Mouse (Mus musculus) kidney, adult 18-20 months (tissue): ENCODE data around the gene Emb.

Experiments used
- DNase-seq: peaks from one replicate; pipeline ENCODE4 v3.0.0; 2021

Gene Emb

DNA sequence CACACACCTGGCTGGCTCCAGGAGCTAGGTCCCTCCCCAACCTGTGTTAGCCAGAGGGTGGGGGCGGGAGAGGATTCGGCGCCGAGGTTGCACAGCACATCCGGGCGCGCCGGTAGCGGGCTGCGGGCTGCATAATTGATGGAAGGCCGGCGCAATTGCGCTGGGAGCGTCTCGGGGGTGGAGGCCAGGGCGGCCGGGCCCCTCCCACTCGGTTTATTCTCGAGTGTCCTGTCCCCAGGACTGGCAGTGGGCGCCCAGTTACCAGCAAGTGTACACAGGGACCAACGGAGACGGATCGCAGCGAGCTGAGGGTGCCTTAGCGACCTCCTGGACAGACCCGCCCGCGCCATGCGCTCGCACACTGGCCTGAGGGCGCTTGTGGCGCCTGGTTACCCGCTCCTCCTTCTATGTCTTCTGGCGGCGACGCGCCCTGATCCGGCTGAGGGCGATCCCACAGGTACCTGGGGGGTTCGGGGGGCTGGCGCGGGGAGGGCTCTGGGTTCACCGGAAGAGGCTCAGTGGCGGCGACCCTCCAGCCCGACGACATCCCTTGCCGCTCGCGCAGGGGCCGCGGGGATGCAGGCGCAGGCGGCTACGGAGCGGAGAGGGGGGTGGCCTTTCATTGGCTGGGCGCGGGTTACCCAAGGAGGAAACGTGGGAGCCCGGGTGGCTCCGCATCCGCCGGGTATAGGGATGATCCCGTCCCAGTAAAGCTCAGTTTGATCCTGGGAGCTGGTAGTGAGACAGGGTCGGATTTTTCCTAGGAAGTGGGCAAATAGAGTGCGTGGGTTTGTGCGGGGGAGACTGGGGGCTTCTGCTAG, 12.4 kb downstream of the Emb start, which contains the start of gene Gm17509:
Gene Gm17509, minus strand, starts transcription at position 575 of the 821 bp plus-strand sequence.
- DNase-seq, result peak; percentile 29

- no peak for DNase-seq
These were observed 14.8 kb downstream of the Emb start for GRCm38 (mm10) chr13:117223125-117223524.

GRCm38 (mm10) chr13:117224901-117225300, 16.6 kb downstream of the Emb start:
- no peak for DNase-seq

GRCm38 (mm10) chr13:117225561-117225960, 17.2 kb downstream of the Emb start:
- no peak for DNase-seq

DNA sequence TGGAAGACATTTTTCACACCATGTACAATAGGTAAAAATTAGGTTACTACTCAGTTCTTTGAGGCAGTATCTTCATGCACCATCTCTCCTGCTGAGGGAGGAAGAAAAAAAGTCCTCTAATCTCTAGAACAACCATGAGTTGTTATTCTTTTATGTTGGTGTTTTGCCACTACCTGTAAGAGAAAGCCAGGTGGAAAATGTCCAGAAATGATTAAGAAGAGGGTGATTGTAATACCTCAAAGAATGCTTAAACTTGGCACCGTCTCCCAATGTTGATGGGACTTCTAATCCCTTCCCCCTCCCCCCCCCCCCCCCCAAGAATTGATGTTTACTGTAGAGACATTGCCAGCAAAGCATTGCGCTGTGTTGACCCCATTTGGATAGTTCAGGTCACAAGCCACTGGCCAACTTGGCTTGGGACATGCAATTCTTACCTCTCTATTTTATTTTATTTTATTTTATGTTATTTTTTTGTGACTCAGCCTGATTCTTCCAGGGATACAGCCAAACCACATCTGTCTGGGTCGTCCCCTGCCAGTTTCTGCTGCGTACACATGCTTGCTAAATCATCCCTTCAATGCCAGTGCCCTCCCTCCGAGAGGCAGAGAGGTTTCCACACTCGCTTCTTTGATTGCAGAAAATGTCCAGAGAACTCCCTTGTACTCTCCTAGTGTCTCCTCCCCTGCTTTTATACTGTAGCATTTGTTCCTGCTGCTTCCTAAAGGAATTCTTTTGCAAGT, 22.2 kb downstream of the Emb start:
- DNase-seq, result no peak

GRCm38 (mm10) chr13:117233808-117234207, 25.5 kb downstream of the Emb start:
- DNase-seq, result no peak

DNA sequence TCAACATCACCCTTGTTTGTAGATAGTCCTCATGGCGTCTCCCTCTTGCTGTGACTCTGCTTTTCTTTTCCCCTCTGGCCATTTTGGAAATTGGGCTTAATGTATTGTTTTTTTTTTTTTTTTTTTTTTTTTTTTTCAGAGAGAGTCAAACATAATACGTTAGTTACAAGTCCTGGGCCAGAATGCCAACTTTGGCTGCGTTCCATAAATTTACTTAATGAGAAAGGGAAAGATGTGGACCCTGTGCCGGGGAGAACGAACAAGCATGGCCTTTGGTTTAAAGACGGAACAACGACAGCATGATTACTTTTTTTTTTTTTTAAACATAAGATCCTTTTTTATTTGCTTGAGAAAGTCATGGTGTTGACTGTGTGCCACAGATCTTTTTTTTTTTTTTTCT, 26.1 kb downstream of the Emb start:
- DNase-seq, result no peak

- peak; percentile 41 for DNase-seq
These were observed 27.3 kb downstream of the Emb start for GRCm38 (mm10) chr13:117235530-117236212.

GRCm38 (mm10) chr13:117237111-117237510, 28.8 kb downstream of the Emb start:
- no peak for DNase-seq

GRCm38 (mm10) chr13:117242063-117242462, 33.7 kb downstream of the Emb start:
- no peak for DNase-seq

- no peak for DNase-seq
These were observed 34.3 kb downstream of the Emb start for GRCm38 (mm10) chr13:117242621-117243020.

- no peak for DNase-seq
These were observed 52.4 kb downstream of the Emb start for GRCm38 (mm10) chr13:117260704-117261103.

GRCm38 (mm10) chr13:117266156-117266555, 57.8 kb downstream of the Emb start:
- no peak for DNase-seq

DNA sequence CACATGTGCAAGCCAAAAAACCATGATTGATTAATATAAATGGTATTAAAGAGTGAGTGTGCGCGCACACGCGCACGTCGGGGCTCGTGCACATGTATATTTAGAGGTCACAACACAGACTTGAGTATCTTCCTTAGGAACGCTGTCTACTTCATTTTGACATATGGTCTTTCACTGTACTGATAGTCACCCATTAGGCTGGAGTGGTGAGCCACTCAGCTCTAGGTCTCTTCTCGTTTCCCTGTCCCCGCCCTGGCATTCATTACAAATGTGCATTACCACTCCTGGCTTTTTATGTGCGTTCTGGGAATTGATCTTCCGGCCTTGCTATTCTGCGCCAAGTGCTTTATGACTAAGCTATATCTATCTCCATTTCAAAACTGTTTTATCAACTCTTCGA, 59.6 kb downstream of the Emb start:
- no peak for DNase-seq

DNA sequence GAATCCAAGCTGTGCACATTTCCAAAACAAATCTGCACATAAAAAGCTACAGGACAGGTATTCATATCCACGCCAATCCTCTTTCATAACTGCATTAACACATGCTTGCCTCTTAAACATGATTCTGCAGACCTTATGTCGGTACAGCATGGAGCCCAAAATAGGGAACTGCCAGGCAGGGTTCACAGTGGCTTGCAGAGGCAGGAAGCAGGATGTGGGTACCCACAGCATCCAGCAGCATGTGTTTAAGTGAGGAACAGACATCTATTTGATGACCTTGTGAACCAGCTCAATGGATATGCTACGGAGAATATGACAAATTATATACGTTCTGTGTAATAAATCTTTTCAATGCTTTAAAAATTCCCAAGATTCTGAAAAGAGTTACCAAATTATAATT, 75.7 kb downstream of the Emb start:
- no peak for DNase-seq

GRCm38 (mm10) chr13:117286939-117287338, 78.6 kb downstream of the Emb start:
- no peak for DNase-seq

- DNase-seq, result no peak
These were observed 79.1 kb downstream of the Emb start for GRCm38 (mm10) chr13:117287400-117287799.

DNA sequence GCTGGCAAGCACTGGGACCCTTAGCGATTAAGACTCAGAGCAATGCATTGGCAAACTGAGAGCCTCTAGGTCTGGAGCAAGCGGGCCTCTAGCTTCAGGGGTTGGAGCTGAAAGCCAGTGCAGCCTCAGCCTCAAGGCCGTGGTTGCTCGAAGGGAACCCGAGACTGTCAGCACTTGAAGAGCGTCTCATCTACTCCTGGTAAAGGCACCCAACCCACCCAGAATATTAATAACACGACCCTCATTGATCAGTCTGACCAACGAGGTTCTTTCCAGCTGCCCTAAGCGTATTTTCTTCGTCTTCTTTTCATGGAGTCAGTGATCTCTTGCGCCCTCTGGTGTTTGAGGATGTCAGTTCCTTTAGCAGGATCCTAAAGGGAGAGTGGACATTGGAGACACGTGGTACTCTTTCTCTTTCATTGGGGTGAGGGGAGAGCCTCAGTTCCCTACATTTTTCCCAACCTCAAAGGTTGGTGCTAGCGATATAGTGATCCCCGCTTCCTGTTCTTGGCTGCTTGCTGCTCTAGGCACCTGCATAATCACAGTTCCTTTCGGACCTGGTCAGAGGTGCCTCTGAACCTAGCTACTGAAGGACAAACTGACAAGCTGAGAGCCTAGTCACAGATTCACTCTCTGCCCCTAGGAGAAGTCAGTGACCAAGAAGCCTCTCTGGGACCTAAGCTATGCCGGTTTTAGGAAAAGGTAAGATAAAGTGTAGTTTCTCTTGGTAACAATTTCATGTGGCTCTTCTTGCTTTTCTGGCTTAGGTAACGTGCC, 81.3 kb downstream of the Emb start:
- DNase-seq, result peak; percentile 58

DNA sequence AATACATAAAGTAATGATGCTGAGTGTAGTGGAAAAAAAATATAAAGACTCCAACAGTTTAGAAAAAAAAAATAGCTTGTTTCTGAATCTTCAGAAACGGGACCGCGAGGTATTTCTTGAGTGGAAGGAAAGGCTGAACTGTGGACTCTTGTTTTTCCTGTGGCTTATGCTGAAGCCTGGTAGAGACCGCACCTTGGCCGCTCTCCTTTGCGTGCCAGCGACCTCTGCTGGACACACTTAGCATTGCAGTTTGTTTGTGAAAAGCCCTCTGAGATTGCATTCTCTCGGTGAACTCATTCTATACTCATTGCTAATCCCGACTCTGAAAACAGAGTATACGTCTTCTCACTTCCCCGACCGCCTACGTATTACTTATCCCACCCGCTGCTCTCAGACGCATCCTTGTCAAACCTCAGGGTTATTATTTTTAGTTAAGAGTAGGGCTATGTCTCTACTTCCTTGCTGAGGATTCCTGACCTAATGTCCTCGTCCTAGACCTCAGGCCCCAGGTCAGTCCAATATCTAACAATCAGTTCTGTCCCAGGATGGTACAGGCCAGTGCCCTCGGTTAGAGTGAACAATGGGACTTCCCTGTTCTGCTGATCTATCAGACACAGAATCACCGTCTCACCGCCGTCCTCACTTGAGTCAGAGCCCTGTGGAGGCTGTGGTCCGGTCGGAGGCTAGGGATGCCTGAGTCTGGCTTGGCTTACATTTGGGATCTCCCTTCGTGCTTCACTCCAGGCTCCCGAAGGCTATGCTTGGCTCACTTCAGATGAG, 103.3 kb downstream of the Emb start:
- peak; percentile 74 for DNase-seq
